Mouse (Mus musculus): ENCODE results near the gene Slc29a1.

The Slc29a1 gene

GRCm38 (mm10) chr17:45610144-45610866 lies 10.9 kb upstream of the Slc29a1 start:
- DNase-seq = no peak

GRCm38 (mm10) chr17:45608396-45608795 lies 9.0 kb upstream of the Slc29a1 start:
- no peak for DNase-seq

GRCm38 (mm10) chr17:45606992-45607879 lies 7.8 kb upstream of the Slc29a1 start:
- DNase-seq = no peak

- DNase-seq = no peak
These were observed 3.6 kb upstream of the Slc29a1 start for GRCm38 (mm10) chr17:45602984-45603383.

- DNase-seq = no peak
These were observed 2.5 kb upstream of the Slc29a1 start, which contains the start of gene Mymx for GRCm38 (mm10) chr17:45601877-45602304. Gene Mymx, minus strand, starts transcription at chr17:45602102.

- DNase-seq = no peak
These were observed 1.9 kb upstream of the Slc29a1 start for GRCm38 (mm10) chr17:45601325-45601724.

GRCm38 (mm10) chr17:45600267-45600666 lies 861 bp upstream of the Slc29a1 start:
- no peak for DNase-seq

- no peak for DNase-seq
These were observed 515 bp downstream of the Slc29a1 start for GRCm38 (mm10) chr17:45598891-45599290.

GRCm38 (mm10) chr17:45598376-45598775 lies 1.0 kb downstream of the Slc29a1 start:
- DNase-seq = no peak

GRCm38 (mm10) chr17:45597787-45598186 lies 1.6 kb downstream of the Slc29a1 start:
- peak in 1 of 2 experiments; percentile 34 for DNase-seq

GRCm38 (mm10) chr17:45596631-45597396 lies 2.6 kb downstream of the Slc29a1 start:
- DNase-seq = peak; percentile 57 to 65

- no peak for DNase-seq
These were observed 3.5 kb downstream of the Slc29a1 start for GRCm38 (mm10) chr17:45595736-45596390.

GRCm38 (mm10) chr17:45594881-45595735 lies 4.3 kb downstream of the Slc29a1 start:
- peak; percentile 64 to 76 for DNase-seq

GRCm38 (mm10) chr17:45594195-45594594 lies 5.2 kb downstream of the Slc29a1 start:
- no peak for DNase-seq

GRCm38 (mm10) chr17:45593479-45593878 lies 5.9 kb downstream of the Slc29a1 start:
- no peak for DNase-seq

GRCm38 (mm10) chr17:45592606-45593431 lies 6.6 kb downstream of the Slc29a1 start:
- no peak for DNase-seq

- DNase-seq = peak in 1 of 2 experiments; percentile 44
These were observed 7.5 kb downstream of the Slc29a1 start for GRCm38 (mm10) chr17:45591701-45592605.

- DNase-seq = peak in 1 of 2 experiments; percentile 2
These were observed 9.0 kb downstream of the Slc29a1 start for GRCm38 (mm10) chr17:45590410-45590809.

GRCm38 (mm10) chr17:45589844-45590243 lies 9.6 kb downstream of the Slc29a1 start:
- peak in 1 of 2 experiments; percentile 5 for DNase-seq

All from cerebellum, postnatal 36 days (tissue).